Mouse (Mus musculus) embryonic facial prominence, embryonic 12.5 days (tissue): ENCODE results near the gene Fancl. TPM values are rescaled to one million over a fixed set of nuclear protein-coding genes. Genes with fewer than 3 reads are reported as not detected.

Source experiments
- ATAC-seq: fragments of 200-750 bp; cut with Nextera tagmentation; 2 replicates; pipeline ENCODE4 v1.8.0; 2017; ENCODE audit not compliant: insufficient number of reproducible peaks, insufficient read depth, low FRiP score, low TSS enrichment
- H3K27ac ChIP-seq: fragments of 300-500 bp; sonication (generic); 2 replicates; pipeline ENCODE4 v1.5.1; 2016; ENCODE audit warnings: mild to moderate bottlenecking
- H3K27me3 ChIP-seq: fragments of 300-500 bp; sonication (generic); 2 replicates; pipeline ENCODE4 v1.6.1; 2016; ENCODE audit warnings: mild to moderate bottlenecking, moderate library complexity
- H3K36me3 ChIP-seq: fragments of 300-500 bp; sonication (generic); 2 replicates; pipeline ENCODE4 v1.6.1; 2016; ENCODE audit warnings: mild to moderate bottlenecking
- H3K4me1 ChIP-seq: fragments of 300-500 bp; sonication (generic); 2 replicates; pipeline ENCODE4 v1.6.1; 2016
- H3K4me2 ChIP-seq: fragments of 300-500 bp; sonication (generic); replicated peaks from 2 replicates; pipeline ENCODE4 v1.6.1; 2016; ENCODE audit warnings: mild to moderate bottlenecking, moderate library complexity
- H3K4me3 ChIP-seq: fragments of 300-500 bp; sonication (generic); 2 replicates; pipeline ENCODE4 v1.5.1; 2016; ENCODE audit warnings: mild to moderate bottlenecking
- H3K9ac ChIP-seq: fragments of 300-500 bp; sonication (generic); 2 replicates; pipeline ENCODE4 v1.6.1; 2016; ENCODE audit warnings: mild to moderate bottlenecking, moderate library complexity
- H3K9me3 ChIP-seq: fragments of 300-500 bp; sonication (generic); 2 replicates; pipeline ENCODE4 v1.6.1; 2016; ENCODE audit warnings: mild to moderate bottlenecking, moderate library complexity
- WGBS: fragments of 180-500 bp; shearing (Covaris S2); methylation state at CpG from one replicate; pipeline ENCODE4 v1.1.7; 2016; 5-methylcytosine and 5-hydroxymethylcytosine counted together
- polyA plus RNA-seq: library from polyadenylated mRNA; unstranded; fragments of >200 nt; fragmentation: Nextera tagmentation; extraction: Ambion mirVana; gene quantifications from 2 replicates; pipeline ENCODE4 v1.2.1, GENCODE M21; 2016

The Fancl gene
- polyA plus RNA-seq, 1 experiment from 2014 or later = 32.6 TPM

DNA sequence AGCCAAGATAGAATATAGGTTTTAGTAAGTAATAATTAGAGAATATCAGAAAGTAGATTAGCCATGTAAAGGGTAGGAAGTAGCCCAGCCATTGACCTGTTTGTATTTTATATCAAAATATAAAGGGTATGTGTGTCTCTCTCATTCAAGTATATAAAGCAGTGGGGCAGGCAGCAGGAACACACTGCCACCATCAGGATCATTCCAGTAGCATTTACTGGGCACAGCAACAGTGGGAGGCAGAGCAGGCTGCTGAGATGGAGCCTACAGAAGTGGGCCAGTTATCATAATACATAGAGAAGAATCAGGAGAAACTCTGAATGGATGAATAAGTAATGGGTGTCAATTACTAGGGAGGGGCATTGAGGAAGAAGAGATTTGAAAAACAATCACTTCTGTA, 127.7 kb downstream of the Fancl start:
- H3K36me3 ChIP-seq = no peaks in the 10 kb centered on the region
- H3K4me2 ChIP-seq = no peak overlapping the region
- no peak overlapping the region for H3K27ac ChIP-seq
- no peaks in the 10 kb centered on the region for H3K4me1 ChIP-seq
- no peak overlapping the region for H3K9ac ChIP-seq
- no peak for ATAC-seq
- no peaks in the 10 kb centered on the region for H3K27me3 ChIP-seq
- H3K4me3 ChIP-seq = no peak overlapping the region
- H3K9me3 ChIP-seq = no peaks in the 10 kb centered on the region

DNA sequence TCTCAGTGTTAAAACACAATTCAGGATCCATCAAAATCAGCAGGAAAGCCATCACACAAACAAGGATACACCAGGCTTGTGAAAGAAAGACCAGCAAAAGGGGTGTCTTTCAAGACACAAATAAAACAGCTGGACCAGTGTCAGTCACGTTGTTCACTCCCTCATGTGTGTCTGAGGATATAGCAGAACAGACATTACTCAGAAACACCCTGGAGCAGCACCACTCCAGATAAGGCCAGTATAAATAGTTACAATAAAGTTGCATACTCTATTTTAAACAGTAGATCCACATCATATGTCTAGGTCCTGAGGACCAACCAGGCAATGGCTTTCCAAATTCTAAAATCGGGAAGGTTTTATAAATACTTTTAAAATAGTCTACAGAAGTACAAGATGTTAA, 130.2 kb downstream of the Fancl start:
- no peak overlapping the region for H3K27ac ChIP-seq
- WGBS = 80% methylated on average over 2 of the region's 2 CpGs
- no peaks in the 10 kb centered on the region for H3K9me3 ChIP-seq

DNA sequence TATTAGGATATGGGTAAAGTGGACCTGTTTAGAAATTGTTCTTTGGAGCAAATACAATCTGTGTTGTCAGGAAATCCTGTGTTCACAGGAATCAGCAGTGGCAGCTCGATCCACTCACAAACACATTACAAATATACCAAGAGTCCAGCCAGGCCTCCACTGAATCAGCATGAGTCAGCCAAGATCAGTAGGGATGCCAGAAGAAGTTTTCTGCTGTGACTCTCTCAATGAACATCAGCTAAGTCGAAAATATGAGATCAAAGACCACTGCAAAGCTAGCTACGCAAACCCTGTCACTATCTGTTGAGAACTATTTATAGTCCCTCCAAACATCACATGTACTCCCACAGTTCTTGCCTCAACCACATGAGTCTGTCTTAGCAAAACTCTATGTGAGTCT, 133.1 kb downstream of the Fancl start:
- Histone ChIP-seq H3K9me3 (no peaks in the 10 kb centered on the region), H3K27ac (no peak overlapping the region), H3K4me2 (no peak overlapping the region), H3K36me3 (no peaks in the 10 kb centered on the region), H3K27me3 (no peaks in the 10 kb centered on the region), H3K9ac (no peak overlapping the region), H3K4me1 (no peaks in the 10 kb centered on the region), H3K4me3 (no peak overlapping the region)
- ATAC-seq = no peak
- 86% methylated on average over 3 of the region's 3 CpGs for WGBS

More for the DNA sequence above, 130.2 kb downstream of the Fancl start:
- Histone ChIP-seq H3K27me3 (no peaks in the 10 kb centered on the region), H3K4me1 (no peaks in the 10 kb centered on the region), H3K4me2 (no peak overlapping the region), H3K9ac (no peak overlapping the region), H3K36me3 (no peaks in the 10 kb centered on the region), H3K4me3 (no peak overlapping the region)
- ATAC-seq = no peak

Other genes with a start within 250 kb of the Fancl start
- 10.6 and 11.2 TPM in 2 replicates for gene 5730522E02Rik, start 175.4 kb upstream of the Fancl start, polyA plus RNA-seq
- gene Gm6899, start 207.1 kb downstream of the Fancl start, polyA plus RNA-seq = 0.58 TPM in 1 of 2 replicates, not detected in the other
- 23.1 and 24.9 TPM in 2 replicates for gene Vrk2, start 207.9 kb downstream of the Fancl start, polyA plus RNA-seq